In genomic region chr16:18103366-18103765, GRCm38 (mm10) we compare ENCODE assay signal across 25 mouse cellular contexts. TPM values are rescaled to one million over a fixed set of nuclear protein-coding genes. Genes with fewer than 3 reads are reported as not detected.
DNase-seq lines count a peak whose midpoint lies in the region; ATAC-seq and TF ChIP-seq lines count a peak whose summit lies in the region.
"Had no signal": no experiment of that assay in that cellular context is flagged by ENCODE, and none has a peak within 500 bp of the region (broad histone marks: within the 10 kb centered on the region; RNA-seq: fewer than 3 reads in every experiment).

No protein-coding gene starts in this region.

- H3K4me1 ChIP-seq in kidney, adult 2 months (ENCODE audit: control insufficient read depth, insufficient read depth, low read length): peaks cover 5% of the 10 kb centered on the region; the same call in 1 of the 2 replicates
- no peaks in the 10 kb centered on the region for H3K4me1 ChIP-seq in kidney, postnatal 0 days (replicated peaks; ENCODE audit: insufficient read depth, low read length)
- no peaks in the 10 kb centered on the region for H3K4me1 ChIP-seq in kidney, embryonic 14.5 days (ENCODE audit: control insufficient read depth, insufficient read depth, low read length)
- H3K4me1 ChIP-seq: embryonic facial prominence, embryonic 12.5 days; forebrain, embryonic 13.5 days; hindbrain, embryonic 12.5 days; hindbrain, embryonic 15.5 days had no signal

- TF ChIP-seq POLR2A in kidney, adult 2 months (IDR thresholded peaks at IDR 0.05; ENCODE audit: low read depth, low read length): no peak

- H3K4me2 ChIP-seq in kidney, postnatal 0 days (ENCODE audit: low read length): no peak overlapping the region
- H3K4me2 ChIP-seq in kidney, embryonic 14.5 days (replicated peaks; ENCODE audit: low read depth, low read length): no peak overlapping the region
- H3K4me2 ChIP-seq: embryonic facial prominence, embryonic 12.5 days; forebrain, embryonic 13.5 days; heart, embryonic 11.5 days; hindbrain, embryonic 12.5 days; hindbrain, embryonic 15.5 days had no signal

- H3K9ac ChIP-seq in kidney, postnatal 0 days (ENCODE audit: low read depth, low read length): no peak overlapping the region
- no peak overlapping the region for H3K9ac ChIP-seq in kidney, embryonic 14.5 days (ENCODE audit: low read depth, low read length)
- H3K9ac ChIP-seq: embryonic facial prominence, embryonic 12.5 days; forebrain, embryonic 13.5 days; hindbrain, embryonic 12.5 days; hindbrain, embryonic 15.5 days had no signal

- peak; percentile 81 for DNase-seq in kidney, adult 2 months
- no peak for DNase-seq in kidney, postnatal 10 days
- DNase-seq in kidney, postnatal 0 days (ENCODE audit: low spot score): peak; percentile 9
- DNase-seq in adipocyte (ENCODE audit: low spot score): peak; percentile 73
- DNase-seq in kidney, postnatal 25 days: peak; percentile 37 to 65
- no peak for DNase-seq in adrenal gland, postnatal 36 days
- DNase-seq: adrenal gland, adult 8-10 months; adrenal gland, postnatal 25 days; cerebellum, adult 18-20 months; cerebellum, adult 9-10 months; cerebellum, postnatal 14 days; gastrocnemius, adult 2 months; gastrocnemius, postnatal 14 days; heart, adult 11 months had no signal

- TF ChIP-seq CTCF in kidney, adult 2 months (conservative IDR thresholded peaks at IDR 0.05; ENCODE audit: insufficient read depth, insufficient read length, low read depth, low read length): no peak
- TF ChIP-seq CTCF in kidney, postnatal 0 days (IDR thresholded peaks at IDR 0.05; ENCODE audit: low read depth): no peak

- H3K36me3 ChIP-seq in kidney, adult 2 months (ENCODE audit: control insufficient read depth, insufficient read depth, low read length): no peaks in the 10 kb centered on the region
- H3K36me3 ChIP-seq in kidney, postnatal 0 days (ENCODE audit: insufficient read depth, low read length): no peaks in the 10 kb centered on the region
- H3K36me3 ChIP-seq in kidney, embryonic 14.5 days (ENCODE audit: control insufficient read depth, insufficient read depth, low read length): no peaks in the 10 kb centered on the region
- H3K36me3 ChIP-seq: embryonic facial prominence, embryonic 12.5 days; forebrain, embryonic 10.5 days; hindbrain, embryonic 12.5 days; hindbrain, embryonic 15.5 days had no signal

- no peak for ATAC-seq in kidney, postnatal 0 days (replicated peaks; ENCODE audit: low FRiP score, low read depth)
- no peak for ATAC-seq in kidney, embryonic 14.5 days (ENCODE audit: low FRiP score, low TSS enrichment)
- ATAC-seq: CD4-positive, CD25-positive, alpha-beta regulatory T cell, adult 4 months; forebrain, embryonic 13.5 days; forebrain, embryonic 16.5 days had no signal

- 29% methylated on average over 1 of the region's 1 CpGs for WGBS in kidney, adult 2 months
- WGBS in kidney, postnatal 0 days: 57% methylated on average over 1 of the region's 1 CpGs
- WGBS in kidney, embryonic 14.5 days: 76% methylated on average over 1 of the region's 1 CpGs

- no peak overlapping the region for H3K27ac ChIP-seq in kidney, adult 2 months (ENCODE audit: insufficient read depth, low read depth, low read length)
- no peak overlapping the region for H3K27ac ChIP-seq in kidney, postnatal 0 days
- H3K27ac ChIP-seq in kidney, embryonic 14.5 days (ENCODE audit: low read depth, low read length): no peak overlapping the region
- H3K27ac ChIP-seq: embryonic facial prominence, embryonic 12.5 days; forebrain, embryonic 10.5 days; forebrain, embryonic 13.5 days; gastrocnemius, adult 2 months; hindbrain, embryonic 12.5 days; hindbrain, embryonic 15.5 days had no signal

- no peaks in the 10 kb centered on the region for H3K9me3 ChIP-seq in kidney, postnatal 0 days (replicated peaks; ENCODE audit: low read length)
- H3K9me3 ChIP-seq in kidney, embryonic 14.5 days (ENCODE audit: control insufficient read depth, low read length): no peaks in the 10 kb centered on the region
- H3K9me3 ChIP-seq: embryonic facial prominence, embryonic 12.5 days; forebrain, embryonic 10.5 days; forebrain, embryonic 13.5 days; hindbrain, embryonic 12.5 days; hindbrain, embryonic 15.5 days had no signal

- no peak overlapping the region for H3K4me3 ChIP-seq in kidney, adult 2 months (ENCODE audit: insufficient read depth, low read depth, low read length)
- no peak overlapping the region for H3K4me3 ChIP-seq in kidney, postnatal 0 days (replicated peaks; ENCODE audit: low read depth, low read length)
- no peak overlapping the region for H3K4me3 ChIP-seq in kidney, embryonic 14.5 days (ENCODE audit: low read length)
- H3K4me3 ChIP-seq: embryonic facial prominence, embryonic 12.5 days; forebrain, embryonic 10.5 days; forebrain, embryonic 13.5 days; gastrocnemius, adult 2 months; hindbrain, embryonic 12.5 days; hindbrain, embryonic 15.5 days had no signal

- no peaks in the 10 kb centered on the region for H3K27me3 ChIP-seq in kidney, adult 2 months (replicated peaks; ENCODE audit: control insufficient read depth, insufficient read depth, low read length)
- no peaks in the 10 kb centered on the region for H3K27me3 ChIP-seq in kidney, postnatal 0 days (ENCODE audit: insufficient read depth, low read length)
- no peaks in the 10 kb centered on the region for H3K27me3 ChIP-seq in kidney, embryonic 14.5 days (ENCODE audit: control insufficient read depth, insufficient read depth, low read length)
- H3K27me3 ChIP-seq: forebrain, embryonic 13.5 days; hindbrain, embryonic 12.5 days; hindbrain, embryonic 15.5 days had no signal

RNA-seq across cellular contexts. Expression of gene Prodh, which starts 13.4 kb away (rescaled TPM):
- 397 and 415 TPM in 2 replicates for polyA plus RNA-seq in kidney, adult 2 months (2012; rRNA removed)
- 19.2 and 20.3 TPM in 2 replicates for polyA plus RNA-seq in kidney, postnatal 0 days (2015; fragmentation: Nextera tagmentation; extraction: Ambion mirVana)
- polyA plus RNA-seq in kidney, embryonic 14.5 days (2014; fragmentation: Nextera tagmentation; extraction: Ambion mirVana): 21.5 and 21.6 TPM in 2 replicates
- 10 to 100 TPM; 13.1 to 47.7 TPM for total RNA-seq in adrenal gland, postnatal 36 days (2021)

RNA-seq across cellular contexts. Expression of gene Rtn4r, which starts 24.1 kb away (rescaled TPM):
- 18.9 and 26.7 TPM in 2 replicates for polyA plus RNA-seq in kidney, adult 2 months (2012; rRNA removed)
- polyA plus RNA-seq in kidney, postnatal 0 days (2015; fragmentation: Nextera tagmentation; extraction: Ambion mirVana): 1.0 and 1.2 TPM in 2 replicates
- polyA plus RNA-seq in kidney, embryonic 14.5 days (2014; fragmentation: Nextera tagmentation; extraction: Ambion mirVana): 3.6 and 4.7 TPM in 2 replicates
- under 1 TPM in 1 of 2 experiments, not detected in 1; 0.20 TPM for total RNA-seq in adrenal gland, postnatal 36 days (2021)
- total RNA-seq: adrenal gland, postnatal 25 days; gastrocnemius, adult 2 months; hematopoietic stem cell, adult 5-6 weeks; MEL had no signal
- polyA plus RNA-seq: CD4-positive, CD25-positive, alpha-beta regulatory T cell, adult 4 months had no signal

RNA-seq across cellular contexts. Expression of gene Dgcr6, which starts 50.7 kb away (rescaled TPM):
- 135 and 142 TPM in 2 replicates for polyA plus RNA-seq in kidney, adult 2 months (2012; rRNA removed)
- 111 and 115 TPM in 2 replicates for polyA plus RNA-seq in kidney, postnatal 0 days (2015; fragmentation: Nextera tagmentation; extraction: Ambion mirVana)
- polyA plus RNA-seq in kidney, embryonic 14.5 days (2014; fragmentation: Nextera tagmentation; extraction: Ambion mirVana): 99.0 and 101 TPM in 2 replicates
- total RNA-seq in adrenal gland, postnatal 36 days (2021): 10 to 100 TPM; 55.4 to 85.3 TPM

Comparison
In these comparisons a context has a peak if more than half of its experiments do, and no peak if none do; other contexts are left out.
1. DNase-seq: peak in kidney, adult 2 months (single experiment), kidney, postnatal 0 days (single experiment), adipocyte (single experiment) and kidney, postnatal 25 days (2 of 2); none in kidney, postnatal 10 days (single experiment) and adrenal gland, postnatal 36 days (0 of 2).
2. RNA of gene Prodh, which starts 13.4 kb away (polyA plus RNA-seq): 397 to 415 TPM in kidney, adult 2 months; 21.5 to 21.6 TPM in kidney, embryonic 14.5 days and 19.2 to 20.3 TPM in kidney, postnatal 0 days; every median in the first group is over 10 times any median in the second.